Mouse (Mus musculus) MEL (cell line): ENCODE measurements around the gene Dna2.

Experiments used
- BHLHE40 ChIP-seq: IDR thresholded peaks from 2 replicates; pipeline ENCODE4 v1.6.1; 2012; ENCODE audit warnings: low read depth, mild to moderate bottlenecking, inconsistent platforms, low read length, improper control_type of control experiment, borderline replicate concordance
- CTCF ChIP-seq, 3 experiments: IDR thresholded peaks in 2 of 3; conservative IDR thresholded peaks in 1 of 3; 2 replicates each; pipeline ENCODE4 v1.5.1; 2011 to 2012; ENCODE audit warnings: low read length in 3 of 3, low read depth in 2 of 3, mild to moderate bottlenecking in 2 of 3, improper control_type of control experiment in 1 of 3, inconsistent platforms in 1 of 3, mixed read lengths in 1 of 3, moderate library complexity in 1 of 3; ENCODE audit not compliant: control insufficient read depth in 1 of 3, insufficient read depth in 1 of 3, poor library complexity in 1 of 3, severe bottlenecking in 1 of 3
- ELF1 ChIP-seq: IDR thresholded peaks from 2 replicates; pipeline ENCODE4 v1.6.1; 2014; ENCODE audit warnings: low read depth, mild to moderate bottlenecking, inconsistent platforms, low read length, improper control_type of control experiment, moderate library complexity
- EP300 ChIP-seq, 2 experiments: IDR thresholded peaks; 2 replicates each; pipeline ENCODE4 v1.6.1; 2011; ENCODE audit warnings: improper control_type of control experiment in 2 of 2, low read length in 2 of 2, low read depth in 1 of 2, mild to moderate bottlenecking in 1 of 2
- ETS1 ChIP-seq: IDR thresholded peaks from 2 replicates; pipeline ENCODE4 v1.6.1; 2012; ENCODE audit warnings: low read depth, mild to moderate bottlenecking, inconsistent platforms, low read length, improper control_type of control experiment, moderate library complexity
- GATA1 ChIP-seq: IDR thresholded peaks from 2 replicates; pipeline ENCODE4 v1.6.1; 2011; ENCODE audit warnings: low read depth, low read length, improper control_type of control experiment
- NRF1 ChIP-seq: IDR thresholded peaks from 2 replicates; pipeline ENCODE4 v1.6.1; 2014; ENCODE audit warnings: low read depth, mild to moderate bottlenecking, inconsistent platforms, low read length, improper control_type of control experiment, moderate library complexity; ENCODE audit not compliant: poor library complexity, insufficient read depth, severe bottlenecking
- POLR2A ChIP-seq, 2 experiments: IDR thresholded peaks; 2 replicates each; pipeline ENCODE4 v1.6.1; 2011 to 2012; ENCODE audit warnings: low read length in 2 of 2, mild to moderate bottlenecking in 2 of 2, control low read depth in 1 of 2, improper control_type of control experiment in 1 of 2, low read depth in 1 of 2, moderate library complexity in 1 of 2; ENCODE audit not compliant: control insufficient read depth in 1 of 2, insufficient read depth in 1 of 2, poor library complexity in 1 of 2
- POLR2AphosphoS2 ChIP-seq: IDR thresholded peaks from 2 replicates; pipeline ENCODE4 v1.6.1; 2011; ENCODE audit warnings: low read length, improper control_type of control experiment
- SIN3A ChIP-seq: IDR thresholded peaks from 2 replicates; pipeline ENCODE4 v1.6.1; 2012; ENCODE audit warnings: low read length, improper control_type of control experiment, inconsistent platforms
- SMC3 ChIP-seq: IDR thresholded peaks from 2 replicates; pipeline ENCODE4 v1.6.1; 2011; ENCODE audit warnings: low read depth, low read length, improper control_type of control experiment
- TAL1 ChIP-seq: IDR thresholded peaks from 2 replicates; pipeline ENCODE4 v1.6.1; 2012; ENCODE audit warnings: mild to moderate bottlenecking, inconsistent platforms, low read length, moderate library complexity, mixed read lengths
- TBP ChIP-seq: IDR thresholded peaks from 2 replicates; pipeline ENCODE4 v1.8.0; 2011; ENCODE audit warnings: low read depth, low read length, improper control_type of control experiment
- ZC3H11A ChIP-seq: IDR thresholded peaks from 2 replicates; pipeline ENCODE4 v1.6.1; 2012; ENCODE audit warnings: low read depth, mild to moderate bottlenecking, inconsistent platforms, low read length, improper control_type of control experiment

DNA sequence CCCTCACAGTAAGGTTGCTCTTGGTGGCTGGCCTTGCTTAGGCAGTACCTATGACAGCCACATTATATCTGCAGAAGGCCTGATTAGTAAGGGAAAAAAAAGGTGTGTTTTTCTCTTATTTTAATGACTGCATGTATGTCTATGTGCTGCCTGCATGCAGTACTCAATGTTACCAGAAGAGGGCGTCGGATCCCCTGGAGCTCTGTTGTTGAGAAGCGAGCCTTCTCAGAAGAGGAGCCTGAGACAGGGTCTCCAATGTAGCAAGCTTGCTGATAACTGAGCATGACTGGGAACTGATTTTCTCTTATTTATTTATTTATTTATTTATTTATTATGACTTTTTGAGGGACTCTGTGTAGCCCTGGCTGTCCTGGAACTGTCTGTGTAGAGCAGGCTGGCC is 40.5 kb downstream of the Dna2 start:
- TF ChIP-seq NRF1 (no peak), CTCF (IDR thresholded peaks at IDR 0.05 in 2 of 3, conservative IDR thresholded peaks at IDR 0.05 in 1 of 3; ENCODE audit: control insufficient read depth in 1 of 3, insufficient read depth in 1 of 3, low read depth in 2 of 3, low read length in 3 of 3, poor library complexity in 1 of 3, severe bottlenecking in 1 of 3) (peak; percentile 75 to 96 (median 76)), BHLHE40 (no peak), POLR2A (IDR thresholded peaks at IDR 0.05; ENCODE audit: control insufficient read depth in 1 of 2, insufficient read depth in 1 of 2, low read depth in 1 of 2, low read length in 2 of 2, poor library complexity in 1 of 2) (no peak), GATA1 (no peak), EP300 (IDR thresholded peaks at IDR 0.05; ENCODE audit: low read depth in 1 of 2, low read length in 2 of 2) (no peak), TBP (no peak), POLR2AphosphoS2 (no peak), SIN3A (no peak), ZC3H11A (peak; percentile 41; the same call in 1 of the 2 replicates), ELF1 (no peak), TAL1 (no peak), SMC3 (peak; percentile 79), ETS1 (no peak)
